Mouse (Mus musculus) hindbrain, embryonic 14.5 days (tissue): ENCODE measurements around the gene Sowaha. TPM values are rescaled to one million over a fixed set of nuclear protein-coding genes. Genes with fewer than 3 reads are reported as not detected.
"Not testable (repeated sequence)": the region's sequence is repeated elsewhere in the genome, so short reads cannot be mapped to it uniquely, and the experiment has no call there.

Experiments used
- ATAC-seq: fragments of 200-750 bp; cut with Nextera tagmentation; 2 replicates; pipeline ENCODE4 v1.8.0; 2017; ENCODE audit warnings: moderate number of reproducible peaks, mild to moderate bottlenecking, moderate TSS enrichment, moderate library complexity; ENCODE audit not compliant: low FRiP score
- DNase-seq: peaks from one replicate; pipeline ENCODE4 v3.0.0-alpha.2; 2015; ENCODE audit warnings: low spot score
- H3K27ac ChIP-seq: fragments of 300-500 bp; sonication (generic); 2 replicates; pipeline ENCODE4 v1.5.1; 2014; ENCODE audit warnings: mild to moderate bottlenecking, moderate library complexity
- H3K27me3 ChIP-seq: fragments of 300-500 bp; sonication (generic); 2 replicates; pipeline ENCODE4 v1.6.1; 2014; ENCODE audit warnings: mild to moderate bottlenecking, low read length, mixed read lengths; ENCODE audit not compliant: control insufficient read depth, insufficient read depth
- H3K36me3 ChIP-seq: fragments of 300-500 bp; sonication (generic); replicated peaks from 2 replicates; pipeline ENCODE4 v1.6.1; 2014; ENCODE audit not compliant: control insufficient read depth, insufficient read depth
- H3K4me1 ChIP-seq: fragments of 300-500 bp; sonication (generic); replicated peaks from 2 replicates; pipeline ENCODE4 v1.6.1; 2014; ENCODE audit warnings: antibody characterized with exemption, low read length, mixed read lengths; ENCODE audit not compliant: control insufficient read depth, insufficient read depth
- H3K4me2 ChIP-seq: fragments of 300-500 bp; sonication (generic); replicated peaks from 2 replicates; pipeline ENCODE4 v1.6.1; 2014; ENCODE audit warnings: mild to moderate bottlenecking, moderate library complexity
- H3K4me3 ChIP-seq: fragments of 300-500 bp; sonication (generic); replicated peaks from 2 replicates; pipeline ENCODE4 v1.5.1; 2014; ENCODE audit warnings: mild to moderate bottlenecking, low read length
- H3K9ac ChIP-seq: fragments of 300-500 bp; sonication (generic); 2 replicates; pipeline ENCODE4 v1.6.1; 2014
- H3K9me3 ChIP-seq: fragments of 300-500 bp; sonication (generic); 2 replicates; pipeline ENCODE4 v1.6.1; 2016; ENCODE audit warnings: low read length; ENCODE audit not compliant: control insufficient read depth
- WGBS: fragments of 180-500 bp; shearing (Covaris S2); extraction: QIAGEN DNeasy Blood & Tissue Kit; methylation state at CpG from one replicate; pipeline ENCODE4 v1.1.7; 2014; 5-methylcytosine and 5-hydroxymethylcytosine counted together
- polyA plus RNA-seq: library from polyadenylated mRNA; unstranded; fragments of >200 nt; fragmentation: Nextera tagmentation; extraction: Ambion mirVana; gene quantifications from 2 replicates; pipeline ENCODE4 v1.2.1, GENCODE M21; 2014

Sowaha gene
- polyA plus RNA-seq, 1 experiment from 2014 or later, result 1.3 TPM

DNA sequence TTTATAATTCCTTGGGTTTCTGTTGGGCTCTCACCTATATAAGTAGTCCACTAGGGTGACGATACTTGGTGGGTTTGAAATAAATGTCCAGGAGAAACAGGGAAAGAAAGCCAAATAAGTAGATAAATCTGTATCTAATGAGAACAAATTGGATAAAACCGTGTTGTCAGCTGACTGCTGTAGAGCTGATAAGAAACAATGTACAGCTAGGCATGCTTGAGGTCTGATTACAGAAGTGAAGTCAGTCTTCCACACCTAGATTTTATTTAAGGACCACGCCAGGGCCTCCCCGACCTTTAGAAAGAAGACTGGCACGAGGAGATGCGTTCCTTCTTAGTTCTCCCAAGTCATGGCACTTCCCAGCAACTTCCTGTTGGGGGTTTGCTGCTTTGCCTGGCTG lies 47.0 kb downstream of the Sowaha start:
- no peaks in the 10 kb centered on the region for H3K27me3 ChIP-seq
- 79% methylated on average over 6 of the region's 6 CpGs for WGBS
- no peak for DNase-seq
- peaks cover 13% of the 10 kb centered on the region for H3K4me1 ChIP-seq
- H3K9ac ChIP-seq, result no peak overlapping the region
- H3K9me3 ChIP-seq, result no peaks in the 10 kb centered on the region
- no peak overlapping the region for H3K4me2 ChIP-seq
- no peak overlapping the region for H3K27ac ChIP-seq
- peaks cover 7% of the 10 kb centered on the region for H3K36me3 ChIP-seq
- no peak overlapping the region for H3K4me3 ChIP-seq
- ATAC-seq, result no peak

DNA sequence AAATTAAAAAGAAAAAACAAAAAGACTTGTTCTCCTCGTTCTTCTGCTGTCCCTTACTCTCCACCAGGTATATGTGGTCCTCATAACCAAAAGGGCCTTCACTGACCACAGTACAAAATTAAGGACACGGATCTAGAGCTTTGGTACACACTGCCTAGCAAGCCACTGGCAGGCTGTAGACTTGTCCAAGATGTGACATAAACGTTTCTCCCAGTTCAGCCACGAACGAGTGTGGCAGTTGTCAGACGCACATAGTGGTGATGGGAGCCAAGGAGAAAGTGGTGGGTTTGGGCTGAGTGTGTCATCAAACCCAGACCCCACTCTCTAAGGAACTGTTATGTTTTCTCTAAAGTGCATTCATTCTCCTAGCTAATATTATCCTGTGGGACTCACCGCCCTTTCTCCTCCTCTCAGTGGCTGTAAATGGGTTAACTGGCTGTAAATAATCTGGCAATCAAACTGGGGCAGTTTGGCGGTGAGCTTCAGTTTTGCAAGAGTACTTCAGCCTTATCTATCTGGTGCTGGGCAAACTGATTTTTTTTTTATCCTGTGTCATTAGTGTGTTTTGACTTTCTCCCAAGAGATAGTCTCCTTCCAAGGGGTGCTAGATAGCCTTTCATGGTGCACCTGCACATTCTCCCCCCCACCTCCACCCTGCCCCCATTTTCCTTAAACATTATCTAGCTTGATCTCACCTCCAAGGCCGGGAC lies 48.6 kb downstream of the Sowaha start:
- DNase-seq (no peak), ATAC-seq (no peak)
- Histone ChIP-seq H3K27ac (peak overlapping the region; percentile 85), H3K4me1 (peaks cover 13% of the 10 kb centered on the region), H3K9me3 (no peaks in the 10 kb centered on the region), H3K36me3 (peaks cover 14% of the 10 kb centered on the region), H3K9ac (peak overlapping the region; percentile 41), H3K4me2 (peak overlapping the region; percentile 73), H3K27me3 (no peaks in the 10 kb centered on the region), H3K4me3 (peak overlapping the region; percentile 66)
- WGBS, result 19% methylated on average over 9 of the region's 9 CpGs

DNA sequence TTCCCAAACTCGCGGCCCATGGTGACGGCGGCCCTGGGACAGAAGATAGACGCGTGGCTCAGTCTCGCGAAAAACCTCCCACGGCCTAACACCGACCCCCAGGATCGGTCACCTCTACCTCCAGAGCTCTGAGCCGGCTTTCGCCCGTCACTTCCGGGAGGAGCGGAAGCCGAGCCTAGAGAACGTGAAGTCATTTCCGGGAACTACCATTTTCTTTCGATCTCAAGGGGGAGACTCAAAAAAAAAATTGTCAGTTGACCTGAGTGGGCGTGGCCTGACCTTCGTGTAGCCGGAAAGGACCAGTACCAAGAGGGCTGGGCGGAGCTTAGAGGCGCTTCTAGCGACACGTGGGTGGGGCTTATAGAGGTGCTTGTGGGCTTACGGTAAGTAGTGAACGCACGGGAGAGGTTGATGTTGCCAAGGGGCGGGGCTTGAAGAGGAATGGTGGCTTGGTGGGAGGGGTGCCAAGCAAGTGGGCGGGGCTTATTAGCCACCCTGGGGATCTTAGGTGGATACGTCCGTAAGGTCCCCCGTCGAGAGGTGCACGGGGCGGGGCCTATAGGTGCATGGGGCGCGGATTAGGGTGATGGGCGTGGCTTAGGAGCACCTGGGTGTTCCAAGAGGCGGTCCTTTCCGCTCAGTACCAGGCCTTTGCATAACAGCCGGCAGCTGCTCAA lies 49.3 kb downstream of the Sowaha start, which contains the start of the genes Uqcrq and Gdf9:
Gene Uqcrq (minus strand): TSS at position 162 of the 677 bp plus-strand sequence.
Gene Gdf9 (plus strand): TSS at position 354 of the 677 bp plus-strand sequence.
- DNase-seq (peak; percentile 100), ATAC-seq (peak; percentile 96)
- Histone ChIP-seq H3K9ac (peak within 1 kb of the TSS; percentile 88), H3K27me3 (no peaks in the 10 kb centered on the region), H3K4me2 (peak within 1 kb of the TSS; percentile 73), H3K36me3 (peaks cover 14% of the 10 kb centered on the region), H3K4me1 (peaks cover 13% of the 10 kb centered on the region), H3K27ac (peak within 1 kb of the TSS; percentile 85), H3K4me3 (peak within 1 kb of the TSS; percentile 66), H3K9me3 (no peaks in the 10 kb centered on the region)
- under 1% methylated on average over 44 of the region's 44 CpGs for WGBS

DNA sequence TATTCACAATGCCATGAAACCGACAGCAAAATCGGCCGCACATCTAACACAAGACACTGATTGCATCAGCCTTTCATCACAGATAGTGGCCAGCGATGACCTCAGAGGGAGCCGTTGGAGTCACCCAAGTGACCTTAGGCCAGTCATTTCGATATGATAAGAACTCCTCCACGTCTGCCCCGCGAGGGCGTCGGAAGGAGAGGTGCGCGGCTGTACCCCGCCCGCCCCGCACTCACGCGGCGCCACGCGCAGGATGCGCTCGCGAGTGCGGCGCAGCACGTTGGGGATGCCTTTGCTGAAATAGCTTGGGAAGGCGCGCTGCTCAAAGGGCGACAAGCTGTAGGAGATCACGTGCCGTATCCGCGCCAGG lies 49.8 kb downstream of the Sowaha start:
- Histone ChIP-seq H3K9me3 (no peaks in the 10 kb centered on the region), H3K27me3 (no peaks in the 10 kb centered on the region), H3K36me3 (peaks cover 14% of the 10 kb centered on the region), H3K4me2 (peak overlapping the region; percentile 73), H3K4me1 (peaks cover 13% of the 10 kb centered on the region), H3K4me3 (peak overlapping the region; percentile 66), H3K27ac (peak overlapping the region; percentile 85), H3K9ac (peak overlapping the region; percentile 88)
- peak; percentile 73; the same call in 1 of the 2 replicates for ATAC-seq
- DNase-seq, result no peak
- WGBS, result under 1% methylated on average over 34 of the region's 34 CpGs

DNA sequence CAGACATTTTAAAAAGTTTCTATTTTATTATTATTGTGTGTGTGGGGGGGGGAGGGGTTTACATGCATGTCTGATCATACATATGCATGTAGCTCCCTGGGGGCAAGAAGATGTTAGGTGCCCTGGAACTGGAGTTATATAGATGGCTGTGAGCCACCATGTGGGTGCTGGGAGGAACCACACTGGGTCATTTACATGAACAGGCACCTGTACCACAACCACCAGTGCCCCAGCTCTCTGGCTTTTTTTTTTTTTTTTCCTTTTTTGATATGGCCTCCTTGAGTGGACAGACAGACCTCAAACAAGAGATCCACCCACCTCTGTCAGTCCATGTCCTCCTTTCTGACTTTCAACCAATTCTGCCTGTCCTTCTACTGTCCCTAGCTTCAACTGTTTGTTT lies 50.9 kb downstream of the Sowaha start:
- ATAC-seq, result no peak
- H3K9ac ChIP-seq, result no peak overlapping the region
- H3K4me2 ChIP-seq, result peak overlapping the region; percentile 73
- no peak for DNase-seq
- no peak overlapping the region for H3K27ac ChIP-seq
- no peaks in the 10 kb centered on the region for H3K27me3 ChIP-seq
- no peaks in the 10 kb centered on the region for H3K9me3 ChIP-seq
- H3K4me1 ChIP-seq, result peaks cover 13% of the 10 kb centered on the region
- 0 out of 2 replicates have a peak overlapping the region, but pooled peaks have one; percentile 66 for H3K4me3 ChIP-seq
- H3K36me3 ChIP-seq, result peaks cover 14% of the 10 kb centered on the region

DNA sequence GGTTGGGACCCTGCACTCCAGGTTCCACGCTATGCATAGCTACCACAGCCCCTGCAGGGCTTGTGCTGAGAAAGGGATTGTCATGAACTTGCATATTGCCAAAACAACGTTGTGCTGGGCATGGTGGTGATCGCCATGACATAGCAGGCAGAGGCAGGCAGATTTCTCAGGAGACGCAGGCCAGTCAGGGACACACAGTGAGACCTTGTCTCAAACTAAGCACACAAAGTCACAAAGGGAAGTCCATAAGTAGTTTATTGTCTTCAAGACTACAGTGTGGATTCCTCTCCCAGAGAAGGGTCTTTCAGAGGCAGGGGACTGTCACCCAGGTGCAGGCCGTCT lies 51.4 kb downstream of the Sowaha start:
- no peak overlapping the region for H3K27ac ChIP-seq
- no peaks in the 10 kb centered on the region for H3K9me3 ChIP-seq
- H3K4me2 ChIP-seq, result no peak overlapping the region
- DNase-seq (no peak), ATAC-seq (no peak)
- H3K27me3 ChIP-seq, result no peaks in the 10 kb centered on the region
- WGBS, result 94% methylated on average over 5 of the region's 5 CpGs
- peaks cover 14% of the 10 kb centered on the region for H3K36me3 ChIP-seq
- H3K4me3 ChIP-seq, result no peak overlapping the region
- no peak overlapping the region for H3K9ac ChIP-seq
- H3K4me1 ChIP-seq, result peaks cover 13% of the 10 kb centered on the region

DNA sequence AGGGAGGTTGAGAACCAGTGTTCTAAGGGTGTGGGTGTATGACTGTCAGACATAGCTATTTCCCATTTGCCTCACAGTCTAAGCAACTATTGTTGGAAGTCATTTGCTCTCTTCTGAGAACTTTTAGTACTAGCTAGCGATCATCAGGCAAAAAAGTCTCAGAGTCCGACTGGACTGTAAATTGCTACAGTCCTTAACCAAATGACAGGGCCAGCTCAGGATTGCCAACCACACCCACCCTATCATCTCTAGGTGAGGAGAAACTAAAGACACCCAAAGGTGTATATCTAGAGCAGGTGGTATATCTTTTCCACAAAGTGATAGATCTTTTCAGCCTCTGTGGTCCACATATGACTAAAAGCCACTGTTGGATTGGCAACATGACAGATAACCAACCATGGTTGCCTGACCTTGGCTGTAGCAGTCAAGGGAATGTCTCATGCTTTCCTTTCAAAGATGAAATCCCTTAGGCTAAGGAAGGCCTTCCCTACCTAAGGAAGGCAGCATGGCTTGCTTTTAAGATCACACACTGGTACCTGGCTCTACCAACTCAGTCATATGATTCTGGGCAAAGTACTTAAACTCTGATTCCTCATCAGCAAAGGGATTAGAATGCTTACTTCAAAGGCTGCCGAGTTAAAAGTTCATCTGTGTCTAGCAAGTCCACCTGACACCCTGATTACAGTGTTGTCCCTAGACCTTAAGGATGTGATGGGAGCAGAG lies 51.9 kb downstream of the Sowaha start:
- no peak overlapping the region for H3K27ac ChIP-seq
- no peaks in the 10 kb centered on the region for H3K27me3 ChIP-seq
- H3K4me2 ChIP-seq, result no peak overlapping the region
- ATAC-seq, result no peak
- peaks cover 14% of the 10 kb centered on the region for H3K36me3 ChIP-seq
- no peak overlapping the region for H3K4me3 ChIP-seq
- peaks cover 13% of the 10 kb centered on the region for H3K4me1 ChIP-seq
- H3K9me3 ChIP-seq, result no peaks in the 10 kb centered on the region
- H3K9ac ChIP-seq, result no peak overlapping the region
- no peak for DNase-seq
- 93% methylated on average over 3 of the region's 3 CpGs for WGBS

DNA sequence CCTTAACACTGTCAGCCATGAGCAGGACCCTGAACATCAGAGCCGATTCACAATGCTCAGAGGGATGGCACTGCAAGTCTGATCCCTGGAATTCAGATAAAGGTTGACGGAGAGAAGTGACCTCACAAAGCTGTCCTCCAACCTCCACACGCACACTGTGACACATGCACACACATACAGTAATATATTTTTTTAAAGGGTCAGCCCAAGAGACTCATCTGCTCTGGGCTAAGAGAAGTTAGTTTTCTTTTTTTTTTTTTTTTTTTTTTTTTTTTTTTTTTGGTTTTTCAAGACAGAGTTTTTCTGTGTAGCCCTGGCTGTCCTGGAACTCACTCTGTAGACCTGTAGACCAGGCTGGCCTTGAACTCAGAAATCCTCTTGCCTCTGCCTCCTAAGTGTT lies 53.2 kb downstream of the Sowaha start:
- not testable (repeated sequence) for DNase-seq, ATAC-seq

More for the DNA sequence above, 53.2 kb downstream of the Sowaha start:
- Histone ChIP-seq H3K36me3 (peaks cover 14% of the 10 kb centered on the region), H3K4me1 (peaks cover 13% of the 10 kb centered on the region)
- not testable (repeated sequence) for H3K4me2 ChIP-seq, H3K27ac ChIP-seq, H3K9ac ChIP-seq, H3K9me3 ChIP-seq, H3K4me3 ChIP-seq, H3K27me3 ChIP-seq
- WGBS, result 87% methylated on average over 3 of the region's 3 CpGs
